Mouse (Mus musculus) adrenal gland, postnatal 36 days (tissue): Measurements from ENCODE around the gene Il6st. TPM values are rescaled to one million over a fixed set of nuclear protein-coding genes. Genes with fewer than 3 reads are reported as not detected.

ENCODE experiments used
- DNase-seq, 2 experiments: peaks; one replicate each; pipeline ENCODE4 v3.0.0; 2021; ENCODE audit warnings: mixed read lengths in 1 of 2
- total RNA-seq, 2 experiments: library from RNA; stranded (reverse); gene quantifications; 2 replicates each; pipeline ENCODE4 v1.2.3; 2021

Gene Il6st
- total RNA-seq, 2 experiments from 2014 or later, result 350 to 409 TPM

DNA sequence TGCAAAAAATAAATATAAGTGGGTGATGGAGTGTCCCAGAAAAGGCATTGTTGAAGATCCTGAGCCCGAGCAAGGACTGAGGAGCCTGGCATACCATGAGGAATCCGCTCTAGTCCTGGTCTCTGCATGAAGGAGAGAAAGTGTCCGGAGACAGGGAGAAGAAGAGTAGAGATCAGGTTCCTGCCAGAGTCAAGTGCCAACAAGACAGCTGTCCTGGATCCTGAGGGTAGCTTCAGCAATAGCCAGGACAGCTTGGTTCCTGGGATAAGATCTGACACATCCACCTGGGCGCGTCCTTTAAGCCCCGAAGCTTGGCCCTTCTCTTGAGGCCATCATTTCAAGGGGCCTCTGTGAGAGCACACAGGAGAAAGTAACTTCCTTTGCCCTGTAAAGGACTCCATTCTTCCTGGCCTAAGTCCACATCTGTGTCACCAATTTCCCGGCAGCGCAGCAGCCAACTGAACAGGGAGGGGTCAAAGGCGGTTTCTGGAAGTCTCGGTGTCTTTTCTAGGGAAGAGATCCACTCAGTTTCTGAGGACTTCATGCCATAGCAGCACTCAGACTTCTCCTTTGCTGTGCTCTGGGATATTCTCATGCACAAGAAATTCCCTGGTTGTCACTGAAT lies 59.6 kb downstream of the Il6st start:
- no peak for DNase-seq

DNA sequence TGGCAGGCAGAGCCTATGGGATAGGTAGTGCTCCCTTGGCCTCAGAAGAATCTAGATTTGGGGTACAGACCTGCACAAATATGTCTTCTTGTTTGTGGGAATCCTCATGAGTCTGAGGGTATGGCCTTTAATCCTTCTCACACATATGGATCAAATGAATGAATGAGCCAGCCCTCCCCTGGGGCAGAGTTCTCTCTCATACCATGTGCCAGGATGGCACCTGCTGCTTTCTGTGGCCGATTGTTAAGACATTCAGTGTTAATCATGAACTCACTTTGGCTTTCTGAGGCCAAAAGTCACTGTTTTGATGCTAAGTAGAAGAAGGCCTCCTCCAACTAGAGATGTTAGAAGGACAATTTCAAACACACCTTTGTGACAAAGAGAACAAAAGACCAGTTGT lies 63.3 kb downstream of the Il6st start:
- DNase-seq, result no peak

DNA sequence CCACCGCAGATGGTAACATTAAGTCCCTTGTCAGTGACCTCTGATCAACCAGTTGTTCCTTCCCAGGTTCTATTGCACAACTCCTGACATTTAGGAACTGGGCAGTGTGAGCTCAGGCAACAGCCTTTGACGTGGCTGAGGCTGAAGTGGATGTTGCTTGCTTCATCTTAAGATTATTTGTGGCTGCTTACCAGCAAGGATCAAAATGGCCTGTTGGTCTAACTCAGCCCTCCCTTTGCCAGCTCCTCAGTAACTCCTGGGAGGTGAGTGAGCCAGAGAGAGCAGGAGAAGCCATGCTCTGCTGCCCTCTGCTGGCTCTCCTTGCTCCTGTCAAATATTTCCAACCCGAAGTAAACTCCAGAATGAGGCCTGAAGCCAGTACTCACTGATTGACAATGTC lies 66.0 kb downstream of the Il6st start:
- peak; percentile 84 to 89 for DNase-seq

DNA sequence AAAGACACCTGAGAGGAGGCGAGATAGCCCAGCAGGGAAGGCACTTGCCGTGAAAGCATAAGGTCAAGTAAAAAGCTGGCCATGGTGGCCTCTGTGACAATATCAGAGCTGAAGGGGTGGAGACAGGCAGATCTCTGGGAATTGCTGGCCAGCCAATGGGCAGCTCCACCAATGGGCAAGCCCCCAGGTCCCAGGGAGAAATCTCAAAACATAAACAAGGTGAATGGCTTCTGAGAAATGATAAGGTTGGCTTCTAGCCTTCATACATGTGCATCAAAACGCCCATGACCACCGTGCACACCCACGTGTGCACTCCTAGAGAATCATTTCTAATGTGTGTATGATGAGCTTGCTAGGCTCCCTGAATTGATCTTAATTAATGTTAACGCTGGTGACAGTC lies 68.4 kb downstream of the Il6st start:
- DNase-seq, result no peak

DNA sequence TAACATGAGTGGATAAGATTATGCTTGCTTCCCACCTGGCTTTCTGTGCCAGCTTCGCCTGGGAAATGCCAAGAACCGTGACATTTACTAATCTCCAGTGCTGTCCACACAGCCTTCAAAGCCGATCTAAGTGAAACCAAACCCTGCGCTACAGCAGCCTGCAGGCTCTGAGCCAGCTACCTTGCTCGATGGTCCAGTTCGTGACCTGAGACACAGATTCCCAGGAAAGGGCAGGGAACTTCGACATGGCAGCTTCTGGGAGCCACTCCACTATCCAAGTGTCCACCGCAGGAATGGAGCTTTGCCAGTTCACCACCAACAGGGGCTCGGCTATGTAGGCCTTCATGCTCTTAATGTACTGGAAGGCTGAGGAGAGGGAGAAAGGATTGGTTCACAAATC lies 69.7 kb downstream of the Il6st start:
- peak; percentile 73 to 74 for DNase-seq

DNA sequence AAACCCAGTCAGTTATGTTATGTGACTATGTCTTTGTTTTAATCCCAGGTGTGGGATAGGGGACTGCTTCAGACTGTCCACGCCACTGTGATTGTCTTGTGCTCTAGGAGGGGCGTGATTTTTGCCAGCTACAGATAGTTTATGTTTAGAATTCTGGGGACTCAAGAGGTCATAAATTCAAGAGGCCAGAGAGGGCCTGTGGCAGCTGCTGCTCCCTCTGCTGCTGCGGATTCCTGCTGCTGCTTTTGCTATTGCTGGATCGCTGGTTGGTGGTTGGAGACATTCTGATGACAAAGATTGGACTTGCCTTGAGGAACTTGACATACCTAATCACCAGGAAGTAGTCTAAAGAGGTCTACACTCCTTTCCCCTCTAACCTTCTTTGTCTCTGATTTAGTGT lies 72.7 kb downstream of the Il6st start:
- no peak for DNase-seq

DNA sequence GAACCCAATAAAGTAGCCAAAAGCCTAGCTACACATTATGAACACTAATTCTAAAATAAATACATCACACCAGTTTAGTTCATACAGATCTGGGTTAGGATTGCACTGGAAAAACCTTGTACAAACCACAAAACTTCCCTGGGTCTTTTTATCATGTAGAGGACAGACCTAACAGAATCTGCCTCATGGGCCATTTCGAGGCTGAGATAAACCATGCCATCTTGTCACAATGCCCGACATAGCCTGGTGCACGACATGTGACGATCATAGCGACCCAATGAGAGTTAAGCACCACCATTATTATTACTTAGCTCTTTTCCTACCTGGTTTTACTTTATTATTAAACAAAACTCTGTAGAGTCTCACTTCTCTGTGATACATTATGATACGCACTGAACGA lies 73.2 kb downstream of the Il6st start:
- no peak for DNase-seq

DNA sequence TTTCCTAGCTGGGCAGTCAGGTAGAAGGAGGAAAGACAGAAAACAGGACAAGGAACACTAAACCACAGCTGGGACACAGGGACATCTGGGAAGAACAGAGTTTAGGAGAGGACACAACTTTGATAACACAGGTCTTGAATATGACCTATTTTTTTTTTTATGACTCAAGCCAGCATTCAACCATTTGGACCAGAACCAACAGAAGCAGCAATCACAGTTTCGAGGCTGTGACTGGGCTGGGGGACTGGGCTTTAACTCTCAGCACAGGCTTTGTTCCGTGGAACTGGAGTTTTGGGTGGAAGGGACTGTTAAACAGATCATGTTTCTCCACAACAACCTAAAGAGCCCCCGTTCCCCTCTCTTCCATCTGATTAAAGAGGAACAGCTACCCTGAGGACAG lies 76.7 kb downstream of the Il6st start:
- DNase-seq, result no peak

DNA sequence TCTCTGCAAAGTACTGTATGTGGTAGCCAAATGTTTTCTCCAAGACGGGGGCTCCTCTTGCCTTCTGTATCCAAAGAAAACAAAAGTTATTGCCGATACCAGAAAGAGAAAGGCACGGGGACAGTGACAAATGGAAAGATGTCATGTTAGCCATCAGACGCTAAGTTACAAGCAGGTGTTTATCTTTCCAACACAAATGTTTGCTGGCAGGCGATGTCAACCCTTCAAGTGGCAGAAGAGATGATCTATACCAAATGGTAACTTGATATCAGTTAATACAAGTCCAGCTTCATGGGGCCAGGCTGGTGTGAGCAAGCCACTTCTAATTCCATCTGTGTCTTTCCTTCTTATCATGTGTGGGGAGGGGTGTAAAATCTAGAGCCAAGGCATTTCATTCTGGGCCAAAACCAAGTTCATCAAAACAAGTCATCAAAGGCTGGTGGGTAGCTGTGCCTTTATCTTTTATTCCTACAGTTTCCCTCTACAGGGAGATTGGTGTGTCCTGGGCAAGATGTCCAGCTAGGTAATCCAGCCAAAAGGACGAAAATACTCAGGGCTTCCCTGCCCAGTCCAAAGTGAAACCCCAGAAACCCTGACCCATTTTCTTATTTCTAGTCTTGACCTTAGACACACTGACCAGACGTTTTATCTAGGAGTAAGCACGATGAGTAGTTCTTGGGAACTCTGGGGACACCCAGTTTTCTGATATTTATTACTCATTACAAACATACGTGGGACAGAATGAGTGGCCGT lies 77.5 kb downstream of the Il6st start:
- DNase-seq, result no peak

DNA sequence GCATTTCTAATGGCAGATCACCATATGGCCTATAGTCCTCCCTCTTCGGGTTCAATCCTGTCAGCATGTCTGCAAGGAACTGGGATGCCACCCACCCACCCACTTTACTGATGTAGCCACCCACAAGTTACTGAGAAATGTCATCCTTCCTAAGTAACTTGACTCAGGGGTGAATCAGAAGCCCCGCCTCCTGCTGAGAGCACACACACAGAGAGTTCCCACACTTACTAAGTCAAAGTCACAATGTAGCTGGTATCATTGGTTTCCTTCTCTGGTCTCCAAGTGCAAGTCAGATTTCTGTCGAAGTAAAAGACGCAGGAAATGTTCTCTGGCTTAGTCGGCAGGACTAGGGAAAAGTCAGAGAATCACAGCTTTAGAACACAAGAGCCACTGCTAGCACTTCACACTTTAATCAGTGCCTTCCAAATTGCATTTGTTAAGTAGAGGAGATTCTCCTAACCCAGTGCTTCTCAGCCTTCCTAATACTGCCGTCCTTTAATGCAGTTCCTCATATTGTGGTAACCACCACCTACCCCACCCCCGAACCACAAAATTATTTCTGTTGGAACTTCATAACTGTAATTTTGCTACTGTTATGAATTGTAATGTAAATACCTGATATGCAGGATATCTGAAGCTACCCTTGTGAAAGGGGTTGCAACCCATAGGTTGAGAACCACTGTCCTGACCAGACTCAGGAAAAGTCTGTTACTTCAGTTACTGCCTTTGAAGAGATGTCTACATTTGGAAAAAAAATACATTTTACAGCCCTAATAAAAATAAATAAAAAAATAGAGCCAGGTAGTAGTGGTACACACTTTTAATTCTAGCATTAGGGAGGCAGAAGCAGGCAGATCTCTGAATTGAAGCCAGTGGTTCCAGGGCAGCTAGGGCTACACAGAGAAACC lies 88.0 kb downstream of the Il6st start:
- DNase-seq, result no peak

DNA sequence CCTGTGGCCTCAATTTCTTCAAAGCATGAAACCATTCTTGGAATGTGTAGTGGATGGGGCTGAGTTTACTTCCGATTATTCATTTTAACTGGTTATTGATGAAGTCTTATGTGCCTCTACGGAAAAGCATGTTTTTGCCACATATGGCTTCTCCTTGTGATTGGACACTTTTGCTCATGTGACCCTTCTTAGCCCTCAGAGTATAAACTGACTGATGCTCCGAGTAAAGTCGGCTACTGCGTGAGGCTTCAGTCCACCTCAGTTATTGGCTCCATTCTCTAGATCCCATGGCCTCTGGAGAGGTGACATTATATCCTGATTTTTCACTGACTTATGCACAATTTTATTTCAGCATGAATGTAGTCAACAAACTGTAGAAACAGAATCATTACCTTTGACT lies 89.4 kb downstream of the Il6st start:
- no peak for DNase-seq

DNA sequence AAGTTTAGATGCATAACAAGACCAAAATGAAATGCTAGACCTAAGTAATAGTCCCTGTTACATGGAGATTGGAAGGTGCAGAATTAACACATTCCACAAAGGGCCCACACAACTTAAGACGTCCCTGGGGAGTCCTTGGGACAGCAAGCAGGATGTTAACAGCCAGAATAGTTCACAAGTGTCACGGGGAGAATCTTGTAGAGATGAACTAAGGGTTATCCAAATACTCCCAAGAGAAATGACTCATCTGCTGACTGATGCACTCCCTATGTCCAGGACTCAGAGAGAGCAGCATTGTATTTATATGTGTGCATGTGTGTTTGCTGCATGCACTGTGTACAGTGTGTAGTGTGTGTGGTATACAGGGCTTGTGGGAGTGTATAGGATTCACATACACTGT lies 92.6 kb downstream of the Il6st start:
- DNase-seq, result no peak

Other genes with a start within 250 kb of the Il6st start
- 10 to 100 TPM in 1 of 2 experiments, under 1 TPM in 1; 0.46 to 22.1 TPM for gene Ankrd55, start 175.6 kb upstream of the Il6st start, total RNA-seq
- under 1 TPM; 0.13 to 0.20 TPM for gene Il31ra, start 130.3 kb downstream of the Il6st start, total RNA-seq
- gene Ddx4, start 188.4 kb downstream of the Il6st start, total RNA-seq, result under 1 TPM; 0.50 to 0.86 TPM
- gene Slc38a9, start 196.7 kb downstream of the Il6st start, total RNA-seq, result 10 to 100 TPM; 16.6 to 22.1 TPM